Mouse (Mus musculus): Measurements from ENCODE around the gene Fbxw8. TPM values are rescaled to one million over a fixed set of nuclear protein-coding genes. Genes with fewer than 3 reads are reported as not detected.

Gene Fbxw8
- total RNA-seq (2014; rRNA removed; ENCODE audit: low replicate concordance) (49.7 and 66.9 TPM in 2 replicates), polyA plus RNA-seq (2015; fragmentation: Nextera tagmentation; extraction: Ambion mirVana) (15.5 and 16.5 TPM in 2 replicates)

GRCm38 (mm10) chr5:118154839-118155564, at the start of gene Fbxw8:
Fbxw8 (minus strand) TSS chr5:118155464.
- H3K36me3 ChIP-seq (replicated peaks; ENCODE audit: control insufficient read depth, insufficient read depth, low read length) = peaks cover 6% of the 10 kb centered on the region; the same call in 1 of the 2 replicates
- under 1% methylated on average over 65 of the region's 67 CpGs for WGBS

GRCm38 (mm10) chr5:118204675-118205440, 49.6 kb upstream of the Fbxw8 start:
- no peaks in the 10 kb centered on the region for H3K9me3 ChIP-seq (replicated peaks; ENCODE audit: control insufficient read depth, low read length)
- H3K9ac ChIP-seq (replicated peaks; ENCODE audit: low read depth, low read length) = no peak overlapping the region
- H3K4me3 ChIP-seq (ENCODE audit: low read depth, low read length) = no peak overlapping the region
- no peaks in the 10 kb centered on the region for H3K27me3 ChIP-seq (ENCODE audit: control insufficient read depth, insufficient read depth, low read length)
- H3K27ac ChIP-seq (ENCODE audit: low read depth) = no peak overlapping the region
- WGBS = 76% methylated on average over 16 of the region's 16 CpGs
- no peak overlapping the region for H3K4me2 ChIP-seq (ENCODE audit: low read depth, low read length)
- DNase-seq (ENCODE audit: low spot score) = no peak
- no peaks in the 10 kb centered on the region for H3K4me1 ChIP-seq (ENCODE audit: control insufficient read depth, insufficient read depth)
- ATAC-seq (ENCODE audit: insufficient read depth, low read depth) = no peak
- TF ChIP-seq CTCF (IDR thresholded peaks at IDR 0.05; ENCODE audit: low read depth) (no peak), EP300 (IDR thresholded peaks at IDR 0.05; ENCODE audit: low read depth) (no peak)
- no peaks in the 10 kb centered on the region for H3K36me3 ChIP-seq (replicated peaks; ENCODE audit: control insufficient read depth, insufficient read depth, low read length)

More at GRCm38 (mm10) chr5:118154839-118155564, at the start of gene Fbxw8:
- H3K4me1 ChIP-seq (ENCODE audit: control insufficient read depth, insufficient read depth) = peaks cover 17% of the 10 kb centered on the region
- peak within 1 kb of the TSS; percentile 88 for H3K9ac ChIP-seq (replicated peaks; ENCODE audit: low read depth, low read length)
- no peaks in the 10 kb centered on the region for H3K9me3 ChIP-seq (replicated peaks; ENCODE audit: control insufficient read depth, low read length)
- ATAC-seq (ENCODE audit: insufficient read depth, low read depth) (peak; percentile 85), DNase-seq (ENCODE audit: low spot score) (peak; percentile 82)
- peak within 1 kb of the TSS; percentile 94 for H3K4me2 ChIP-seq (ENCODE audit: low read depth, low read length)
- no peak for TF ChIP-seq CTCF (IDR thresholded peaks at IDR 0.05; ENCODE audit: low read depth)
- TF ChIP-seq EP300 (IDR thresholded peaks at IDR 0.05; ENCODE audit: low read depth) = no peak
- no peaks in the 10 kb centered on the region for H3K27me3 ChIP-seq (ENCODE audit: control insufficient read depth, insufficient read depth, low read length)
- peak within 1 kb of the TSS; percentile 88 for H3K4me3 ChIP-seq (ENCODE audit: low read depth, low read length)
- peak within 1 kb of the TSS; percentile 46; the same call in 1 of the 2 replicates for H3K27ac ChIP-seq (ENCODE audit: low read depth)

GRCm38 (mm10) chr5:118199670-118200069, 44.4 kb upstream of the Fbxw8 start:
- Histone ChIP-seq H3K27ac (ENCODE audit: low read depth) (no peak overlapping the region), H3K4me2 (ENCODE audit: low read depth, low read length) (no peak overlapping the region), H3K9me3 (replicated peaks; ENCODE audit: control insufficient read depth, low read length) (no peaks in the 10 kb centered on the region), H3K36me3 (replicated peaks; ENCODE audit: control insufficient read depth, insufficient read depth, low read length) (no peaks in the 10 kb centered on the region), H3K9ac (replicated peaks; ENCODE audit: low read depth, low read length) (no peak overlapping the region), H3K4me3 (ENCODE audit: low read depth, low read length) (no peak overlapping the region), H3K4me1 (ENCODE audit: control insufficient read depth, insufficient read depth) (no peaks in the 10 kb centered on the region), H3K27me3 (ENCODE audit: control insufficient read depth, insufficient read depth, low read length) (no peaks in the 10 kb centered on the region)
- DNase-seq (ENCODE audit: low spot score) (no peak), ATAC-seq (ENCODE audit: insufficient read depth, low read depth) (no peak)
- TF ChIP-seq EP300 (IDR thresholded peaks at IDR 0.05; ENCODE audit: low read depth) = no peak
- no peak for TF ChIP-seq CTCF (IDR thresholded peaks at IDR 0.05; ENCODE audit: low read depth)
- 62% methylated on average over 5 of the region's 5 CpGs for WGBS

- Histone ChIP-seq H3K9me3 (replicated peaks; ENCODE audit: control insufficient read depth, low read length) (no peaks in the 10 kb centered on the region), H3K4me2 (ENCODE audit: low read depth, low read length) (no peak overlapping the region), H3K9ac (replicated peaks; ENCODE audit: low read depth, low read length) (no peak overlapping the region), H3K4me3 (ENCODE audit: low read depth, low read length) (no peak overlapping the region), H3K27ac (ENCODE audit: low read depth) (no peak overlapping the region), H3K36me3 (replicated peaks; ENCODE audit: control insufficient read depth, insufficient read depth, low read length) (no peaks in the 10 kb centered on the region), H3K27me3 (ENCODE audit: control insufficient read depth, insufficient read depth, low read length) (peaks cover 5% of the 10 kb centered on the region), H3K4me1 (ENCODE audit: control insufficient read depth, insufficient read depth) (no peaks in the 10 kb centered on the region)
- TF ChIP-seq CTCF (IDR thresholded peaks at IDR 0.05; ENCODE audit: low read depth) (no peak), EP300 (IDR thresholded peaks at IDR 0.05; ENCODE audit: low read depth) (no peak)
- DNase-seq (ENCODE audit: low spot score) (no peak), ATAC-seq (ENCODE audit: insufficient read depth, low read depth) (no peak)
- 73% methylated on average over 13 of the region's 13 CpGs for WGBS
Measured at GRCm38 (mm10) chr5:118197421-118197820, 42.2 kb upstream of the Fbxw8 start.

- no peaks in the 10 kb centered on the region for H3K4me1 ChIP-seq (ENCODE audit: control insufficient read depth, insufficient read depth)
- WGBS = 27% methylated on average over 18 of the region's 18 CpGs
- H3K4me2 ChIP-seq (ENCODE audit: low read depth, low read length) = no peak overlapping the region
- H3K27me3 ChIP-seq (ENCODE audit: control insufficient read depth, insufficient read depth, low read length) = peaks cover 36% of the 10 kb centered on the region
- TF ChIP-seq EP300 (IDR thresholded peaks at IDR 0.05; ENCODE audit: low read depth) = no peak
- TF ChIP-seq CTCF (IDR thresholded peaks at IDR 0.05; ENCODE audit: low read depth) = no peak
- ATAC-seq (ENCODE audit: insufficient read depth, low read depth) (no peak), DNase-seq (ENCODE audit: low spot score) (no peak)
- no peak overlapping the region for H3K27ac ChIP-seq (ENCODE audit: low read depth)
- no peak overlapping the region for H3K9ac ChIP-seq (replicated peaks; ENCODE audit: low read depth, low read length)
- no peaks in the 10 kb centered on the region for H3K9me3 ChIP-seq (replicated peaks; ENCODE audit: control insufficient read depth, low read length)
- H3K36me3 ChIP-seq (replicated peaks; ENCODE audit: control insufficient read depth, insufficient read depth, low read length) = no peaks in the 10 kb centered on the region
- no peak overlapping the region for H3K4me3 ChIP-seq (ENCODE audit: low read depth, low read length)
Measured at GRCm38 (mm10) chr5:118192221-118192620, 37.0 kb upstream of the Fbxw8 start.

All from heart, postnatal 0 days (tissue).